Comparison of ENCODE assay signal across 9 mouse cellular contexts in genomic region chr3:96601251-96601787, GRCm38 (mm10). TPM values are rescaled to one million over a fixed set of nuclear protein-coding genes. Genes with fewer than 3 reads are reported as not detected.
A peak's percentile ranks its signal among the peaks of the same experiment; 100 is the strongest.
DNase-seq lines count a peak whose midpoint lies in the region; ATAC-seq and TF ChIP-seq lines count a peak whose summit lies in the region.
"Had no signal": no experiment of that assay in that cellular context is flagged by ENCODE, and none has a peak within 500 bp of the region (broad histone marks: within the 10 kb centered on the region; RNA-seq: fewer than 3 reads in every experiment).

No protein-coding gene starts in this region.

- no peak for ATAC-seq in G1E (ENCODE audit: extremely low read depth, insufficient number of reproducible peaks, low FRiP score, poor library complexity, severe bottlenecking)
- peak; percentile 63 for ATAC-seq in forebrain, embryonic 12.5 days (ENCODE audit: low FRiP score)

- no peaks in the 10 kb centered on the region for H3K36me3 ChIP-seq in G1E (replicated peaks)
- H3K36me3 ChIP-seq in forebrain, embryonic 12.5 days (replicated peaks): no peaks in the 10 kb centered on the region

- intact Hi-C loops in heart, postnatal 14 days (cut with DNase I): no loop called here

- peak overlapping the region; percentile 97 for H3K9ac ChIP-seq in forebrain, embryonic 12.5 days

- H3K4me3 ChIP-seq in G1E (ENCODE audit: low read depth, low read length): peak overlapping the region; percentile 76
- H3K4me3 ChIP-seq in forebrain, embryonic 12.5 days (replicated peaks): peak overlapping the region; percentile 96
- peak overlapping the region; percentile 67 for H3K4me3 ChIP-seq in layer of hippocampus, adult 2 months

- peak overlapping the region; percentile 62 for H3K4me2 ChIP-seq in forebrain, embryonic 12.5 days

- peak; percentile 40 for DNase-seq in G1E (ENCODE audit: low spot score)
- DNase-seq in adrenal gland, postnatal 25 days: peak; percentile 75
- peak; percentile 82 to 87 for DNase-seq in heart, postnatal 14 days
- peak in 1 of 2 experiments; percentile 37 for DNase-seq in layer of hippocampus, adult 2 months (ENCODE audit: low spot score in 2 of 2)
- DNase-seq in lung, postnatal 10 days: peak; percentile 86
- peak; percentile 49 to 57 for DNase-seq in right cerebral cortex, postnatal 36 days (ENCODE audit: low spot score in 2 of 2)
- DNase-seq in spleen, postnatal 4 days (ENCODE audit: low spot score in 2 of 2): no peak

- TF ChIP-seq CTCF in G1E (IDR thresholded peaks at IDR 0.05; ENCODE audit: low read depth, low read length): no peak
- TF ChIP-seq CTCF in layer of hippocampus, adult 2 months (conservative IDR thresholded peaks at IDR 0.05): no peak

- peaks cover 51% of the 10 kb centered on the region for H3K4me1 ChIP-seq in G1E (ENCODE audit: insufficient read depth, low read depth, low read length)
- peaks cover 77% of the 10 kb centered on the region for H3K4me1 ChIP-seq in forebrain, embryonic 12.5 days

- peaks cover 8% of the 10 kb centered on the region for H3K9me3 ChIP-seq in G1E (replicated peaks)
- no peaks in the 10 kb centered on the region for H3K9me3 ChIP-seq in forebrain, embryonic 12.5 days

- H3K27me3 ChIP-seq in G1E (ENCODE audit: insufficient read depth, low read length): peaks cover 56% of the 10 kb centered on the region
- peaks cover 20% of the 10 kb centered on the region for H3K27me3 ChIP-seq in forebrain, embryonic 12.5 days

- peak overlapping the region; percentile 96 for H3K27ac ChIP-seq in forebrain, embryonic 12.5 days
- H3K27ac ChIP-seq in layer of hippocampus, adult 2 months: peak overlapping the region; percentile 92

- whole genome bisulfite sequencing in forebrain, embryonic 12.5 days: under 1% methylated on average over 22 of the region's 40 CpGs

RNA-seq across cellular contexts. Expression of gene Lix1l, which starts 0.4 kb away (rescaled TPM):
- total RNA-seq in G1E (2014; fragmentation: Nextera tagmentation): 1.9 and 2.4 TPM in 2 replicates
- total RNA-seq in G1E (2017): 3.6 TPM in 2 replicates
- polyA plus RNA-seq in G1E (2012): 0.41 and 0.49 TPM in 2 replicates
- 32.9 and 50.0 TPM in 2 replicates for total RNA-seq in adrenal gland, postnatal 25 days (2021)
- 5.8 and 6.2 TPM in 2 replicates for polyA plus RNA-seq in forebrain, embryonic 12.5 days (2016; fragmentation: Nextera tagmentation; extraction: Ambion mirVana)
- total RNA-seq in heart, postnatal 14 days (2021): 10 to 100 TPM; 28.3 to 28.6 TPM
- 10 to 100 TPM; 29.0 to 29.1 TPM for total RNA-seq in layer of hippocampus, adult 2 months (2021)

RNA-seq across cellular contexts. Expression of gene Ankrd34a, which starts 4.9 kb away (rescaled TPM):
- total RNA-seq in G1E (2014; fragmentation: Nextera tagmentation) (not detected in 2 replicates), G1E (2017) (0.05 TPM in 1 of 2 replicates, not detected in the other)
- 0.03 and 0.04 TPM in 2 replicates for polyA plus RNA-seq in G1E (2012)
- 0.71 and 0.97 TPM in 2 replicates for total RNA-seq in adrenal gland, postnatal 25 days (2021)
- 4.0 and 4.4 TPM in 2 replicates for polyA plus RNA-seq in forebrain, embryonic 12.5 days (2016; fragmentation: Nextera tagmentation; extraction: Ambion mirVana)
- 1 to 10 TPM; 1.3 to 1.8 TPM for total RNA-seq in heart, postnatal 14 days (2021)
- total RNA-seq in layer of hippocampus, adult 2 months (2021): 10 to 100 TPM; 55.2 to 56.7 TPM

RNA-seq across cellular contexts. Expression of gene Polr3gl, which starts 7.3 kb away (rescaled TPM):
- 40.0 and 45.7 TPM in 2 replicates for total RNA-seq in G1E (2014; fragmentation: Nextera tagmentation)
- total RNA-seq in G1E (2017): 35.4 and 40.7 TPM in 2 replicates
- 12.0 and 12.5 TPM in 2 replicates for polyA plus RNA-seq in G1E (2012)
- total RNA-seq in adrenal gland, postnatal 25 days (2021): 37.7 and 44.9 TPM in 2 replicates
- 40.1 and 40.7 TPM in 2 replicates for polyA plus RNA-seq in forebrain, embryonic 12.5 days (2016; fragmentation: Nextera tagmentation; extraction: Ambion mirVana)
- 10 to 100 TPM; 21.8 to 25.3 TPM for total RNA-seq in heart, postnatal 14 days (2021)
- total RNA-seq in layer of hippocampus, adult 2 months (2021): 10 to 100 TPM; 32.1 to 34.4 TPM

RNA-seq across cellular contexts. Expression of gene Gm16253, which starts 24.5 kb away (rescaled TPM):
- total RNA-seq in G1E (2014; fragmentation: Nextera tagmentation) (not detected in 2 replicates), G1E (2017) (not detected in 2 replicates)
- not detected in 2 replicates for polyA plus RNA-seq in G1E (2012)
- not detected in 2 replicates for total RNA-seq in adrenal gland, postnatal 25 days (2021)
- polyA plus RNA-seq in forebrain, embryonic 12.5 days (2016; fragmentation: Nextera tagmentation; extraction: Ambion mirVana): 1.3 and 1.7 TPM in 2 replicates
- total RNA-seq in heart, postnatal 14 days (2021): 1 to 10 TPM; 3.7 to 4.5 TPM
- not detected for total RNA-seq in layer of hippocampus, adult 2 months (2021)
- polyA plus RNA-seq: large intestine, adult 2 months had no signal

RNA-seq across cellular contexts. Expression of gene Rbm8a, which starts 28.4 kb away (rescaled TPM):
- 47.6 and 56.5 TPM in 2 replicates for total RNA-seq in G1E (2014; fragmentation: Nextera tagmentation)
- total RNA-seq in G1E (2017): 40.1 and 47.4 TPM in 2 replicates
- 59.2 and 115 TPM in 2 replicates for polyA plus RNA-seq in G1E (2012)
- total RNA-seq in adrenal gland, postnatal 25 days (2021): 72.9 and 97.5 TPM in 2 replicates
- polyA plus RNA-seq in forebrain, embryonic 12.5 days (2016; fragmentation: Nextera tagmentation; extraction: Ambion mirVana): 164 and 181 TPM in 2 replicates
- total RNA-seq in heart, postnatal 14 days (2021): 10 to 100 TPM; 37.9 to 40.5 TPM
- total RNA-seq in layer of hippocampus, adult 2 months (2021): 10 to 100 TPM; 51.4 to 52.0 TPM

Comparison
In these comparisons a context has a peak if more than half of its experiments do, and no peak if none do; other contexts are left out.
1. DNase-seq: peak in G1E (single experiment), adrenal gland, postnatal 25 days (single experiment), heart, postnatal 14 days (2 of 2), lung, postnatal 10 days (single experiment) and right cerebral cortex, postnatal 36 days (2 of 2); none in spleen, postnatal 4 days (0 of 2).
2. RNA of gene Ankrd34a, which starts 4.9 kb away (total RNA-seq): 55.2 to 56.7 TPM in layer of hippocampus, adult 2 months; 1.3 to 1.8 TPM in heart, postnatal 14 days, 0.71 to 0.97 TPM in adrenal gland, postnatal 25 days and 0.05 TPM in G1E; every median in the first group is over 10 times any median in the second.
3. Peak in every context shown above with its lines, with median percentiles within 50 percentile points of each other: H3K4me3 ChIP-seq.